Mouse (Mus musculus) neural tube, embryonic 10.5 days (tissue): ENCODE data around the gene Wnt5b.

Source experiments
- DNase-seq: peaks from one replicate; pipeline ENCODE4 v3.0.0-alpha.2; 2017; ENCODE audit warnings: low spot score; ENCODE audit errors: extremely low spot score

Gene Wnt5b

DNA sequence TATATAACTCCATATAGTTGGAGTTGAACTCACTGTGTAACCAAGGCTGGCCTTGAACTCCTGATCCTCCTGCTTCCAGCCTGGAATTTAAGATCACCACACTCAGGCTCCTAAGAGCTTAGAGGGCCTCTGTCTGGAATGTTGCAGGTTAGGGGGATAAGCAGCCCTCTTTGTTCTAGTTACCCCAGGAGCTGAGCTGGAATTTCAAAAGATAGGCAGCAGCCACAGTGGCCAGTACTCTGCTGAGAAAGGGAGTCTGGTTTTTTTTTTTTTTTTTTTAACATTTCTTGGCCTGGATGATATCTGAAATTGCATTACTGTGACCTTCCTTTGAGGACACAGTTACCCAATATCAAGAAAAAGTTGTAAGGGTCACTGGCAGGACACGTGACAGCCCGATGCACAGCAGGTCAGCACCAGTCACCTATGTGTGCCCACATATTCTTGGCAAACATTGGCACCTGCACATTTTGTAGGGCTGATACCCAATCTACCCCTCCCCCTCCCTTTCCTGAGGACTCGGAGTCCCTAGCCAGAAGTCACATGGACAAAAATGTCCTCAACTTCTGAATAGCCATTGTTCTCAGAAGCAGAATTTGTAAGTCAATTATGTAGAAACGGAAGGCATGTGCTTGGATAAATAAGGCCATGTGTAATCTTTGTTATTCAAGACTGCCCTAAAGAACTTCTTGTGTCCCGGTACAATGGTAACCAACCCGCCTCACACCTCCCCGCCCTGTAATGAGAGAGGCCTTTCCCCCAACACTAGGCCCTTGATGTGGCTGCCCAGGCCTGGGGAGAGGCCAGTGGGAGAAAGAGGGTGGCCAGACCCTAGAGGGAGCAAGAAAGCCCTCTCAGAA lies 125.5 kb downstream of the Wnt5b start:
- peak; percentile 43 for DNase-seq

- no peak for DNase-seq
Measured at GRCm38 (mm10) chr6:119417821-119418220, 126.3 kb downstream of the Wnt5b start.

DNA sequence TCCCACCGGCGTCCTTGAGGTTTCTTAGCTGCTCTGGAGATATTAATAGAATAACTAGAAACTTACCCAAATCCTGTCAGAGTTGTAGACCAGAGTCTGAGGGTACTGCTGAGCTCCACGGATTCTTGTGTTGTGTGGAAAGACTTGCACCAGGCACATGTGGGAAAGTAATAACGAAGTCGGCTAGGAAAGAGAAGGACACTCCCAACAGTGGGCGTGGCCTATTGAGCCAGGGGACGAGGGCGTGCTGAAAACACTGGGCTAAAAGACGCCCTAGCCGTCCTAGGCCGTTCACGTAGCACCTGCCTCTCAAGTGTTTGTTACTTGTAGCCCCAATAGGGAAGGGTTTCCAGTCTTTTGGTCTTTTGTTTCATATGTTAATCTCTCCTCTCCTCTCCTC lies 126.8 kb downstream of the Wnt5b start, which contains the start of gene Adipor2:
Gene Adipor2 (minus strand): TSS at position 351 of the 400 bp plus-strand sequence.
- peak; percentile 61 for DNase-seq

DNA sequence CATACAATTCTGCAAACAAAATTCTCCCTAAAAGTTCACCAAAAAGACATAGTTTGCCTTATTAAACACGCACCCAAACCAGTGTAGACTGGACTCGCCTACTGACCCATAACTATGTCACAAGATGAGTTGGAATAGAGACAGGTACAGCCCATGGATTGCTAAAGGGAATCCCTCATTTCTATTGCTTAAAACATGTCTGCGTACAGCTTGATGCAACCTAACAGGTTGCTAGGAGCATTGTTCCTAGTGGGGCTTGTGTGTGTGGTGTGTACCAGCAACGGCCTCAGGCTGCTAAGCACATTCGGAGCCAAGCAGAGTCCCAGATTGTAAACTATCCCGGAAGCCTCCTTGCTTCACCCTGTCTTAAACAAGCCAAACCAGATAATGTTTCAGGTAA lies 127.5 kb downstream of the Wnt5b start:
- no peak for DNase-seq

DNA sequence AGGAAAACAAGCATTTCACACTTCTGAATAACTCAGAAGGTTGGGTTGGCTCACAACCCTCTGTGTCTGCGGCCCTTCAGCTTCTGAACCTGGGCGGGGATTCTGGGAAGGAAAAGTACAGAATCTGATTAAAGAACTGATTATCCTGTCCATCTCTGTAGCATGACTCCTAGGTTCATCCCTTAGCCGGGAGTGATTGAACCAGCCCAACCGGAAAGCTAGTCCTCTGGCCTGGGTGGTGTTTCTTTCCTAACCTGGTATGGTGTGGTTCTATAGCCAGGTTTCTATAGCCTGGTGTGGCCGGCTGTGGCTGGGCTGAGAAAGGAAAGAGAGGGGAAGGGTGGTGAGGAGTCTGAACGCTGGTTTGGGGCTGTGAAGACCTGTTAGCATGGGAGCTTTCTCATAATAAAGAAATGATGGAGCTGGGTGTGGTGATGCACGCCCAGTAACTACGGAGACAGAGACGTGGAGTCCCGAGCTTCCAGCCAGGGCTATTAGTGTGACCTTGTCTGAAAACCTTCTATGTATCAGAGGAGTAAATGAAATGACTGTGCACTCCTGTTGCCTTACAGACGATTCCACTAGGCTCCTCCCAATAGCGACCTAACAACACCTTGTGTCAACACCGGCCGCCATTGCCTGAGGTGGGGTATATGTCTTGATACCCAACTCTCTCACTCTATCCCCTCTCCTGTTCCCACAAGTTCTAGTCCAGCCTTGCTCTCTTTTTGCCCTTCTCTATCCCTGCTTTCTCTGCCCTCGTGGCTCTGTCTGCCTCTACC lies 129.7 kb downstream of the Wnt5b start:
- no peak for DNase-seq

- no peak for DNase-seq
Measured at GRCm38 (mm10) chr6:119412588-119412987, 131.6 kb downstream of the Wnt5b start.

GRCm38 (mm10) chr6:119411511-119411910 lies 132.6 kb downstream of the Wnt5b start:
- no peak for DNase-seq

DNA sequence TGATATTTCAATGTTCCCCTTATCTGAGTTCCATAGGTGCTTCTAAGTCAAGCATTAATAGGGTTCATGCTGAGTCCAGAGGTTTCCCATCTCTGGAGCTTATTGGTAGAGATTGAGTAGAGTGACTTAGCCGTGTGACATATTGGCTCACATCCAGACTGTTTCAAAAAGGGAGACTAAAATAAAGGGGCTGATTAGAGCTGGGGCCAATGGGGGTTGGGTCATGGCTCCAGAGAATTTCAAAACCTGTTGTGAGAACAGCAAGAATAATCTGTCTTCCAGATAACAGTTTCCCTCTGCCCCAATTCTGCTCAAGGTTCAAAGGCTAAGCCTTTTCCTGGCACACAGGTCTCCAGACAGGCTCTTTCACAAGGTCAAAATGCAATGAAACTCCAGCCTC lies 134.4 kb downstream of the Wnt5b start:
- no peak for DNase-seq

GRCm38 (mm10) chr6:119408582-119408981 lies 135.6 kb downstream of the Wnt5b start:
- no peak for DNase-seq

DNA sequence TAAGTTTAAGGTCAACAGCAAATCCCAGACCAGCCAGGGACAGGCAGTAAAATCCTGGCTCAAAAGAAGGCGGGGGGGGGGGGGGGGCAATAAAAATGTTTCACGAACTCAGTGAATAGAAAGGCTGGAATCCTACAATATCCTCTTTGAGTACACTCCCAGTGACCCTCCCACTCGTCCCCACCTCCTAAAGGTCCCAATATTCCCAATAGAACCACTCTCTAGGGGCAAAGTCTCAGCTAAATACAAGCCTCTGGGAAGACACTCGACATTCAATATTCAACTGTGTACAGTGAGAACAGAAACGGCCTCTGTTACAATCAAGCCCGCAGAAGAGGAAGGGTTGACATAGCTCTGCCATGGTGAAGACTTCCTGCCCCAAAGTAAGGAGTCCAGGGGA lies 136.3 kb downstream of the Wnt5b start:
- DNase-seq, result no peak

DNA sequence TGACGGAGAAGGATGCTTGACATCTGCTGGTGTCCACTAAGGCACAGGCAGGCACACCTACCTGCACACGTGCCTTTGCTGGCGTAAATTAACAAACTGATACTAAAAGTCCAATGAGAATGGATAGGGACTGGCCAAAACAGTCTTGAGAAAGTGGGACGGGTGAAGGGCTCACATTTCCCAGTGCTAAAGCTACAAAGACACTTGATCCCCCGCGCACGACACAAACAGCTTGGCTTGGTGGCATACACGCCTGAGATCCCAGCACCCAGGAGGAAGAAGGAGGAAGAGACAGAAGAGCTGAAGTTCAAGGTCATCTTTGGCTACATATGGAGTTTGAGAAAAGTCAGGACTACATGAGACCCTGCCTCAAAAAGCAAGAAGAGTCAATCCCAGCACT lies 137.6 kb downstream of the Wnt5b start:
- no peak for DNase-seq

DNA sequence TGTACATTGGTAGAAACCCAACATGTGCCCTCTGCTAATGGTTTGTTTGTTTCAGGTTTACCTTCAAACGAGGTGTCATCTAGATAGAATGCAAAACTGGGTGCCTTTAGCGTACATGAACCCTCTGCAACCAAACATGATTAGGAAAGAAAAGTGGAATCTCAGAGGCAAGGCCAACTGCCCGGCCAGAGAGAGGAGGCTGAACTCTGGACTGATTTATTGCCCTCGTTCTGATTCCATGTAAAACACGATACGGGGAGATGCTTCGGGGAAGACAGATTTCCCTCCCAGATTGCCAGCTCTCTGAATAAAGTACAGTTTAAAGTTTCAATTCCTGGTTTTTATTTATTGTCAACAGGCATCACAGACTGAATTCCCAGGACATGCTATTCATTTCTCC lies 138.8 kb downstream of the Wnt5b start:
- DNase-seq, result no peak

- no peak for DNase-seq
Measured at GRCm38 (mm10) chr6:119404854-119405253, 139.3 kb downstream of the Wnt5b start.

- DNase-seq, result no peak
Measured at GRCm38 (mm10) chr6:119402976-119403375, 141.2 kb downstream of the Wnt5b start.

DNA sequence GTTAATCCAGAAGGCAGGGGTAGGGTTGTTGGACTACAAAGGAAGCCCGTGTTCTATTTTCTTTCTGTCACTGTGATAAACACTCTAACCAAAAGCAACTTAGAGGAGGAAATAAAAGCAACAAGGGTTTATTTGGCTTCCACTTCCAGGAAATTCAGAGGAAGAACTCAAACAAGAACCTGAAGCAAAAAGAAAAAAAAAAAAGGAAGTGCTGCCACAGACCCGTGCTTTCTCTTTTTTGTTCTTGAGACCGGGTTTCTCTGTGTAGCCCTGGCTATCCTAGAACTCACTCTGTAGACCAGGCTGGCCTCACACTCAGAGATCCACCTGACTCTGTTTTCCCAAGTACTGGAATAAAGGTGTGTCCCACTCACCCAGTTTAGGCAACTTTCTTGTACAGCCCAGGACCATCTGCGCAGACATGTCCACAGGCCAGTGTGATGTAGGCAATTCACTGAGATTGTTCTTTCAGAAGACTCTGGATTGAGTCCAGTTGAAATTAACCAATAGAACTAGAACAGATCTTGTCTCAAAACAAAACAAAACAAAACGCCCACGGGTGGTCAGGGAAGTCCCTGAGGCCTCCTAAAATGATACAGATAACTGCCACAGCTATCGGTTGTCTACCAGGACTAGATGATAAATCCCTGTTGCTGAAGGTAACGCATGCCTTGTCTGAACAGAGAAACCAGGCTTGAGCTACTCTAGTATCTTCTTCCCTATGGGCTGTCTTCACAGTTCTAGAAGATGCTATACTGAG lies 142.4 kb downstream of the Wnt5b start:
- DNase-seq, result no peak

- DNase-seq, result no peak
Measured at GRCm38 (mm10) chr6:119400649-119401048, 143.5 kb downstream of the Wnt5b start.

GRCm38 (mm10) chr6:119399371-119399770 lies 144.8 kb downstream of the Wnt5b start:
- no peak for DNase-seq

- no peak for DNase-seq
Measured at GRCm38 (mm10) chr6:119396309-119396634, 147.9 kb downstream of the Wnt5b start.

DNA sequence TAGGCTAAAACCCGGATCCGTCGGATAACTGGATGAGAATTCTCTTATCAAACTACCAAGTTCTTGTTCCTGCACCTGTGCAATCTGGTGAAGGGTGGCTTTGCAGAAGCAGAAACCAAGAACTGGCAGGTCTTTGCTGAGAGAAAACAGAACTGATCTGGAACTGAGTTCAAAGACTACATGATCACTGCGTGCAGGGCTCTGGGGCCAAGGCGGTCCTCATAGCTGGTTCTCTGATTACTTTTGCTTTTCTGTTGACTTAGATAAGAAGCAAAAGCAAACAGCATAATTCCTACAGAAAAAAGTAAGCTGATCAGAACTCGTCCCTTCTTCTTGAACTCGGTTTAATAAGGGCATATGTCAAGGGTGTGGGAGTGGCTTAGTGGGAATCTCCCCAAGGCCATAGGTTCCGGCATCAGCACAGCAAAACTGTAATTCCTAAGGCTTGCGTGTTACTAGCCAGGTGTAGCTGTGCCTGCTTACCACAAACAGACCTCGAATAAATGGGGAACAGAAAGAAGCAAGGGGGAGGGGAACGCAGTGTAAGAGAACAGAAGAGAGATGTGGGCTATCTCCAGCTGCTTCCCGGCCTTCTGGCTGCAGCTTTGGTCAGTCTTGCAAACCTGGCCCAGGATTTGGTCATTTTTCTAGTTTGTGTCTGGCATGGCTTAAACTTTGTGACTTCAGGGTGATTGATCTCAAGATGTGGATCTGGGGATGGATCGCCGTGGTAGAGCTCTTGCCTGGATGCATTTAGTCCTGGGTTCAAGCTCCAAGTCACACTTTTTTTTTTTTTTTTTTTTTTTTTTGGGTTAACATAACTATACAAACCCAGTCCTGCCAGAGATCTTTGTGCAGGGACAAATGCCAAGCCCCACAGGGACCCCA lies 148.5 kb downstream of the Wnt5b start:
- DNase-seq, result no peak

- no peak for DNase-seq
Measured at GRCm38 (mm10) chr6:119392836-119393235, 151.3 kb downstream of the Wnt5b start.

GRCm38 (mm10) chr6:119390728-119391127 lies 153.4 kb downstream of the Wnt5b start:
- no peak for DNase-seq
